Mouse (Mus musculus) liver, adult 2 months (tissue): ENCODE measurements around the gene Unc5b. TPM values are rescaled to one million over a fixed set of nuclear protein-coding genes. Genes with fewer than 3 reads are reported as not detected.
A peak's percentile ranks its signal among the peaks of the same experiment; 100 is the strongest.

Experiments
- DNase-seq: peaks from one replicate; pipeline ENCODE4 v3.0.0-alpha.2; 2011; ENCODE audit warnings: low read depth, low spot score; ENCODE audit errors: extremely low read depth
- H3K27ac ChIP-seq: fragments of 200-500 bp; replicated peaks from 2 replicates; pipeline ENCODE4 v1.5.1; 2012; ENCODE audit warnings: low read depth, mild to moderate bottlenecking, control low read depth, inconsistent platforms, low read length; ENCODE audit not compliant: insufficient read depth
- H3K27me3 ChIP-seq: fragments of 200-500 bp; 2 replicates; pipeline ENCODE4 v1.6.1; 2012; ENCODE audit warnings: mild to moderate bottlenecking, moderate library complexity, low read length, inconsistent platforms; ENCODE audit not compliant: control insufficient read depth, insufficient read depth
- H3K36me3 ChIP-seq: fragments of 200-500 bp; 2 replicates; pipeline ENCODE4 v1.6.1; 2012; ENCODE audit warnings: low read length, inconsistent platforms; ENCODE audit not compliant: control insufficient read depth, insufficient read depth
- H3K4me1 ChIP-seq: fragments of 200-500 bp; 2 replicates; pipeline ENCODE4 v1.6.1; 2011; ENCODE audit warnings: low read length; ENCODE audit not compliant: control insufficient read depth, insufficient read depth
- H3K4me3 ChIP-seq: fragments of 200-500 bp; 2 replicates; pipeline ENCODE4 v1.5.1; 2011; ENCODE audit warnings: low read depth, mild to moderate bottlenecking, control low read depth, low read length, moderate library complexity; ENCODE audit not compliant: insufficient read depth
- H3K79me2 ChIP-seq: fragments of 200-500 bp; 2 replicates; pipeline ENCODE4 v1.6.1; 2012; ENCODE audit warnings: inconsistent platforms, mild to moderate bottlenecking, low read length, moderate library complexity; ENCODE audit not compliant: control insufficient read depth, insufficient read depth
- H3K9ac ChIP-seq: fragments of 200-500 bp; 2 replicates; pipeline ENCODE4 v1.6.1; 2012; ENCODE audit warnings: low read depth, mild to moderate bottlenecking, control low read depth, inconsistent platforms, low read length
- CTCF ChIP-seq: fragments of 200-500 bp; IDR thresholded peaks from 2 replicates; pipeline ENCODE4 v1.5.1; 2011; ENCODE audit warnings: low read depth, low read length, control low read depth
- POLR2A ChIP-seq: fragments of 200-500 bp; IDR thresholded peaks from 2 replicates; pipeline ENCODE4 v1.6.1; 2011; ENCODE audit warnings: low read length, control low read depth; ENCODE audit not compliant: insufficient read depth; ENCODE audit errors: extremely low read depth
- WGBS: fragments of 180-500 bp; shearing (Covaris S2); methylation state at CpG from one replicate; pipeline ENCODE4 v1.1.7; 2018; 5-methylcytosine and 5-hydroxymethylcytosine counted together
- polyA plus RNA-seq: library from polyadenylated mRNA; depleted of rRNA; stranded (reverse); fragments of >200 nt; gene quantifications from 2 replicates; pipeline ENCODE4 v1.2.3, GENCODE M21; 2012
- total RNA-seq: library from RNA; depleted of rRNA; stranded (reverse); fragments of >200 nt; gene quantifications from 2 replicates; pipeline ENCODE4 v1.2.3, GENCODE M21; 2014

Unc5b gene
- total and polyA plus RNA-seq, 2 experiments = 0.83 to 1.0 TPM

DNA sequence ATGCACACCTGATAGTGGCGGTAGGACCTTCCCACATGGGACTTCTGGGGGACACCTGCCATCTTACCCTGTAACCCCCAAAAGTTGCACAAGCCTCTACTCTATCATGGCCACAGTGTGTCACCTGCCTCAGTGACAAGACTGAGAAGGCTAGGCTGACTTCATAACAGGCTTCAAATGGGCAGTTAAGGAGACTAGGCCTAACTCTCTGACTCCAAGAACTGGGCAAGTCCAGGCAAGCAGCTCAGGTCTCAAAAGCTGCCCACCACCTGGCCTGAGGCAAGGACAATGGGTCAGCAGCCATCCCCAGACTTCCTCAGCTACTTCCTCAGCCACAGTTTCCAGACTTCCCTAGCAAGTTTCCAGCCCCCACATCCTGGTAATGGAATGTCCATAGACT lies 95.6 kb downstream of the Unc5b start:
- Histone ChIP-seq H3K9ac (no peak overlapping the region), H3K27me3 (no peaks in the 10 kb centered on the region), H3K79me2 (0 out of 2 replicates have a peak, but pooled peaks cover 2% of the 10 kb centered on the region), H3K27ac (no peak overlapping the region), H3K4me1 (peaks cover 3% of the 10 kb centered on the region; the same call in 1 of the 2 replicates), H3K4me3 (no peak overlapping the region), H3K36me3 (no peaks in the 10 kb centered on the region)
- TF ChIP-seq CTCF = no peak
- TF ChIP-seq POLR2A = no peak
- no peak for DNase-seq
- WGBS = 100% methylated on average over 1 of the region's 1 CpGs

DNA sequence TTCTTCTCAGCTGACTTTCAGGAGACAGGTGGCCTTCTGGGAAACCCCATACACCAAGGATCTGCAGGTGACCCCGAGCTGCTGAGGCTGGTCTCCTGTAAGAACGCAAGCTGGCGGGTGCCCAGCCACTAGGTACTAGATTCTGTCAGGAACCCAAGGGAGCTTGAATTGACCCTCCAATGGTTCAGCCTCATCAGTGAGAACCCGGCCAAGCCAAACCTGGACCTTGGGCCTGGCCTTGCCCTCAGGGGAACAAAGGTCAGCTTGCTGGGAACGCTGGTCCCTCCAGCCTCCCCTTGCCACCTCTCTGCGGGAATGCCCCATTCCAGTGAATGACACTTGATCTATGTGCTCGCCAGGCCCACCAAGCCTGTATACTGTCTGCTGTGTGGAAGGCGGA lies 97.9 kb downstream of the Unc5b start:
- H3K27ac ChIP-seq = no peak overlapping the region
- peaks cover 3% of the 10 kb centered on the region; the same call in 1 of the 2 replicates for H3K4me1 ChIP-seq
- peak; percentile 65 for DNase-seq
- no peak overlapping the region for H3K4me3 ChIP-seq
- TF ChIP-seq POLR2A (no peak), CTCF (no peak)
- no peaks in the 10 kb centered on the region for H3K36me3 ChIP-seq
- WGBS = 30% methylated on average over 8 of the region's 8 CpGs
- H3K79me2 ChIP-seq = 0 out of 2 replicates have a peak, but pooled peaks cover 2% of the 10 kb centered on the region
- no peak overlapping the region for H3K9ac ChIP-seq
- no peaks in the 10 kb centered on the region for H3K27me3 ChIP-seq

GRCm38 (mm10) chr10:60732397-60732861 lies 99.0 kb downstream of the Unc5b start:
- no peak for DNase-seq
- Histone ChIP-seq H3K36me3 (no peaks in the 10 kb centered on the region), H3K27ac (no peak overlapping the region), H3K4me1 (peaks cover 3% of the 10 kb centered on the region; the same call in 1 of the 2 replicates), H3K79me2 (0 out of 2 replicates have a peak, but pooled peaks cover 2% of the 10 kb centered on the region), H3K27me3 (no peaks in the 10 kb centered on the region), H3K4me3 (no peak overlapping the region), H3K9ac (no peak overlapping the region)
- WGBS = 56% methylated on average over 2 of the region's 2 CpGs
- TF ChIP-seq POLR2A = no peak
- no peak for TF ChIP-seq CTCF

DNA sequence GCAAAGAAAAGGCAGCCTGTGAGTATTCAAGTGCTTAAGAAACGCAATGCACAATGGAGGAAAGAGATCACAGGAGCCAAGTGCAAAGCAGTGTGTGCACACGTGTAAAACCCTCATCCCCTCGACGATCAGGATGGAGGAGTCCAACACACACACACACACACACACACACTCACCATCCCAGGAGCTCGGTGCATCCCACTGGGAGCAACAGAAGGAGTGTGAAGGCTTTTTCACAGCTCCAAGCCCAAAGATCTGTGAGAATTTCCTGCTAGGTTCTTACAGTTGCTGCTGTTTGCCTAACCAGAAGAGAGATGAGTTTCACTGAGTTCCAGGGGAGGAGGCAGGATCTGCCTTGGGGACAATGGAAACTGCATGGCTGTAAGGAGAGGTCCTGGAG lies 99.6 kb downstream of the Unc5b start:
- Histone ChIP-seq H3K36me3 (no peaks in the 10 kb centered on the region), H3K4me1 (peaks cover 3% of the 10 kb centered on the region; the same call in 1 of the 2 replicates), H3K4me3 (no peak overlapping the region), H3K27me3 (no peaks in the 10 kb centered on the region), H3K27ac (no peak overlapping the region), H3K79me2 (0 out of 2 replicates have a peak, but pooled peaks cover 2% of the 10 kb centered on the region), H3K9ac (no peak overlapping the region)
- 80% methylated on average over 5 of the region's 5 CpGs for WGBS
- no peak for DNase-seq
- no peak for TF ChIP-seq CTCF
- TF ChIP-seq POLR2A = no peak

GRCm38 (mm10) chr10:60727301-60727700 lies 104.1 kb downstream of the Unc5b start:
- Histone ChIP-seq H3K4me1 (no peaks in the 10 kb centered on the region), H3K27ac (no peak overlapping the region), H3K36me3 (no peaks in the 10 kb centered on the region), H3K9ac (no peak overlapping the region), H3K79me2 (no peaks in the 10 kb centered on the region), H3K27me3 (no peaks in the 10 kb centered on the region), H3K4me3 (no peak overlapping the region)
- DNase-seq = no peak
- no peak for TF ChIP-seq CTCF
- WGBS = 72% methylated on average over 5 of the region's 5 CpGs

- no peak for TF ChIP-seq POLR2A
- no peak for TF ChIP-seq CTCF
- no peaks in the 10 kb centered on the region for H3K79me2 ChIP-seq
- WGBS = 92% methylated on average over 3 of the region's 3 CpGs
- H3K4me3 ChIP-seq = no peak overlapping the region
- H3K36me3 ChIP-seq = no peaks in the 10 kb centered on the region
- no peaks in the 10 kb centered on the region for H3K4me1 ChIP-seq
- H3K27ac ChIP-seq = no peak overlapping the region
- H3K9ac ChIP-seq = no peak overlapping the region
- H3K27me3 ChIP-seq = no peaks in the 10 kb centered on the region
- no peak for DNase-seq
Measured at GRCm38 (mm10) chr10:60726896-60727295, 104.5 kb downstream of the Unc5b start.
